Mouse (Mus musculus) neural tube, embryonic 11.5 days (tissue): Measurements from ENCODE around the gene Islr. TPM values are rescaled to one million over a fixed set of nuclear protein-coding genes. Genes with fewer than 3 reads are reported as not detected.
A peak's percentile ranks its signal among the peaks of the same experiment; 100 is the strongest.

ENCODE experiments used
- ATAC-seq: fragments of 200-750 bp; cut with Nextera tagmentation; 2 replicates; pipeline ENCODE4 v1.8.0; 2017; ENCODE audit warnings: moderate number of reproducible peaks, mild to moderate bottlenecking, moderate TSS enrichment, moderate library complexity; ENCODE audit not compliant: insufficient read depth, low FRiP score, low TSS enrichment
- DNase-seq: peaks from one replicate; pipeline ENCODE4 v3.0.0-alpha.2; 2015; ENCODE audit warnings: low spot score
- H3K27ac ChIP-seq: fragments of 300-500 bp; sonication (generic); 2 replicates; pipeline ENCODE4 v1.5.1; 2014; ENCODE audit warnings: low read depth, mild to moderate bottlenecking, low read length
- H3K27me3 ChIP-seq: fragments of 300-500 bp; sonication (generic); 2 replicates; pipeline ENCODE4 v1.6.1; 2014; ENCODE audit warnings: mild to moderate bottlenecking, low read length, mixed read lengths; ENCODE audit not compliant: control insufficient read depth, insufficient read depth
- H3K36me3 ChIP-seq: fragments of 300-500 bp; sonication (generic); 2 replicates; pipeline ENCODE4 v1.6.1; 2014; ENCODE audit warnings: mild to moderate bottlenecking, low read length, moderate library complexity, mixed read lengths; ENCODE audit not compliant: control insufficient read depth, insufficient read depth
- H3K4me1 ChIP-seq: fragments of 300-500 bp; sonication (generic); 2 replicates; pipeline ENCODE4 v1.6.1; 2014; ENCODE audit warnings: low read length, mixed read lengths; ENCODE audit not compliant: control insufficient read depth, insufficient read depth
- H3K4me2 ChIP-seq: fragments of 300-500 bp; sonication (generic); 2 replicates; pipeline ENCODE4 v1.6.1; 2014; ENCODE audit warnings: low read depth, mild to moderate bottlenecking, moderate library complexity
- H3K4me3 ChIP-seq: fragments of 300-500 bp; sonication (generic); 2 replicates; pipeline ENCODE4 v1.5.1; 2014; ENCODE audit warnings: low read depth, low read length
- H3K9ac ChIP-seq: fragments of 300-500 bp; sonication (generic); 2 replicates; pipeline ENCODE4 v1.6.1; 2014; ENCODE audit warnings: mild to moderate bottlenecking, low read length
- H3K9me3 ChIP-seq: fragments of 300-500 bp; sonication (generic); 2 replicates; pipeline ENCODE4 v1.6.1; 2016; ENCODE audit warnings: low read length; ENCODE audit not compliant: control insufficient read depth
- WGBS: fragments of 180-500 bp; shearing (Covaris S2); extraction: QIAGEN DNeasy Blood & Tissue Kit; methylation state at CpG from one replicate; pipeline ENCODE4 v1.1.7; 2014; 5-methylcytosine and 5-hydroxymethylcytosine counted together
- polyA plus RNA-seq: library from polyadenylated mRNA; unstranded; fragments of >200 nt; fragmentation: Nextera tagmentation; extraction: Ambion mirVana; gene quantifications from 2 replicates; pipeline ENCODE4 v1.2.1, GENCODE M21; 2014

Gene Islr
- polyA plus RNA-seq, 1 experiment from 2014 or later = 31.2 TPM

- DNase-seq (no peak), ATAC-seq (no peak)
- Histone ChIP-seq H3K27ac (no peak within 1 kb of the TSS), H3K4me3 (no peak within 1 kb of the TSS), H3K4me1 (peaks cover 19% of the 10 kb centered on the region), H3K27me3 (peaks cover 18% of the 10 kb centered on the region; the same call in 1 of the 2 replicates), H3K36me3 (no peaks in the 10 kb centered on the region), H3K9ac (no peak within 1 kb of the TSS), H3K9me3 (no peaks in the 10 kb centered on the region), H3K4me2 (no peak within 1 kb of the TSS)
- 46% methylated on average over 2 of the region's 2 CpGs for WGBS
These were observed 85.4 kb downstream of the Islr start, which contains the start of gene Ccdc33 for GRCm38 (mm10) chr9:58118671-58119070. Gene Ccdc33, minus strand, starts transcription at chr9:58118823.

GRCm38 (mm10) chr9:58116024-58116651 lies 88.0 kb downstream of the Islr start:
- 21% methylated on average over 7 of the region's 7 CpGs for WGBS

GRCm38 (mm10) chr9:58115297-58115925 lies 88.7 kb downstream of the Islr start:
- Histone ChIP-seq H3K4me1 (peaks cover 40% of the 10 kb centered on the region), H3K27me3 (peaks cover 21% of the 10 kb centered on the region; the same call in 1 of the 2 replicates), H3K9ac (peak overlapping the region; percentile 23; the same call in 1 of the 2 replicates), H3K4me3 (no peak overlapping the region), H3K36me3 (no peaks in the 10 kb centered on the region), H3K9me3 (no peaks in the 10 kb centered on the region), H3K27ac (0 out of 2 replicates have a peak overlapping the region, but pooled peaks have one; percentile 42), H3K4me2 (no peak overlapping the region)
- ATAC-seq = no peak
- 15% methylated on average over 7 of the region's 7 CpGs for WGBS
- no peak for DNase-seq

More at GRCm38 (mm10) chr9:58116024-58116651, 88.0 kb downstream of the Islr start:
- Histone ChIP-seq H3K36me3 (no peaks in the 10 kb centered on the region), H3K4me3 (no peak overlapping the region), H3K4me1 (peaks cover 38% of the 10 kb centered on the region), H3K4me2 (no peak overlapping the region), H3K27me3 (peaks cover 21% of the 10 kb centered on the region; the same call in 1 of the 2 replicates), H3K27ac (0 out of 2 replicates have a peak overlapping the region, but pooled peaks have one; percentile 42), H3K9me3 (no peaks in the 10 kb centered on the region), H3K9ac (no peak overlapping the region)
- ATAC-seq (no peak), DNase-seq (no peak)

- ATAC-seq = no peak
- H3K4me1 ChIP-seq = peaks cover 40% of the 10 kb centered on the region
These were observed 90.1 kb downstream of the Islr start for GRCm38 (mm10) chr9:58114019-58114418.

GRCm38 (mm10) chr9:58113279-58113884 lies 90.7 kb downstream of the Islr start:
- DNase-seq = no peak
- Histone ChIP-seq H3K27me3 (peaks cover 21% of the 10 kb centered on the region; the same call in 1 of the 2 replicates), H3K9me3 (no peaks in the 10 kb centered on the region), H3K27ac (peak overlapping the region; percentile 93), H3K4me3 (no peak overlapping the region; the same call in 1 of the 2 replicates), H3K36me3 (no peaks in the 10 kb centered on the region), H3K9ac (peak overlapping the region; percentile 47), H3K4me2 (peak overlapping the region; percentile 33), H3K4me1 (peaks cover 40% of the 10 kb centered on the region)
- 1% methylated on average over 22 of the region's 22 CpGs for WGBS
- peak; percentile 69 for ATAC-seq

More at GRCm38 (mm10) chr9:58114019-58114418, 90.1 kb downstream of the Islr start:
- 1% methylated on average over 9 of the region's 9 CpGs for WGBS
- H3K27me3 ChIP-seq = peaks cover 21% of the 10 kb centered on the region; the same call in 1 of the 2 replicates
- no peaks in the 10 kb centered on the region for H3K9me3 ChIP-seq
- no peak overlapping the region; the same call in none of the 2 replicates for H3K9ac ChIP-seq
- H3K36me3 ChIP-seq = no peaks in the 10 kb centered on the region
- DNase-seq = no peak
- peak overlapping the region; percentile 33; the same call in 1 of the 2 replicates for H3K4me2 ChIP-seq
- H3K4me3 ChIP-seq = no peak overlapping the region
- peak overlapping the region; percentile 93; the same call in 1 of the 2 replicates for H3K27ac ChIP-seq

GRCm38 (mm10) chr9:58112866-58113278 lies 91.2 kb downstream of the Islr start:
- peak overlapping the region; percentile 93 for H3K27ac ChIP-seq
- under 1% methylated on average over 6 of the region's 6 CpGs for WGBS
- peak overlapping the region; percentile 33 for H3K4me2 ChIP-seq
- DNase-seq (peak; percentile 83), ATAC-seq (peak; percentile 81)
- peak overlapping the region; percentile 47 for H3K9ac ChIP-seq
- H3K4me1 ChIP-seq = peaks cover 40% of the 10 kb centered on the region
- H3K27me3 ChIP-seq = peaks cover 16% of the 10 kb centered on the region; the same call in 1 of the 2 replicates
- no peak overlapping the region for H3K4me3 ChIP-seq
- H3K36me3 ChIP-seq = no peaks in the 10 kb centered on the region
- no peaks in the 10 kb centered on the region for H3K9me3 ChIP-seq

- H3K9ac ChIP-seq = peak overlapping the region; percentile 19; the same call in 1 of the 2 replicates
- peak overlapping the region; percentile 20; the same call in 1 of the 2 replicates for H3K4me2 ChIP-seq
- peak; percentile 52 for DNase-seq
- H3K36me3 ChIP-seq = no peaks in the 10 kb centered on the region
- no peak overlapping the region for H3K4me3 ChIP-seq
- H3K9me3 ChIP-seq = no peaks in the 10 kb centered on the region
- peak; percentile 64 for ATAC-seq
- WGBS = 9% methylated on average over 6 of the region's 6 CpGs
- H3K4me1 ChIP-seq = peaks cover 40% of the 10 kb centered on the region
- peak overlapping the region; percentile 72 for H3K27ac ChIP-seq
- peaks cover 16% of the 10 kb centered on the region; the same call in 1 of the 2 replicates for H3K27me3 ChIP-seq
These were observed 91.8 kb downstream of the Islr start for GRCm38 (mm10) chr9:58112321-58112751.

- Histone ChIP-seq H3K4me1 (peaks cover 39% of the 10 kb centered on the region), H3K4me3 (no peak overlapping the region), H3K9me3 (no peaks in the 10 kb centered on the region), H3K9ac (no peak overlapping the region), H3K27ac (peak overlapping the region; percentile 72), H3K36me3 (no peaks in the 10 kb centered on the region), H3K27me3 (peaks cover 13% of the 10 kb centered on the region; the same call in 1 of the 2 replicates), H3K4me2 (no peak overlapping the region)
- WGBS = 46% methylated on average over 6 of the region's 6 CpGs
- DNase-seq (no peak), ATAC-seq (no peak)
These were observed 92.7 kb downstream of the Islr start for GRCm38 (mm10) chr9:58111431-58111830.
